Mouse (Mus musculus): Measurements from ENCODE around the gene Aak1.
"Not testable (repeated sequence)": the region's sequence is repeated elsewhere in the genome, so short reads cannot be mapped to it uniquely, and the experiment has no call there.

DNA sequence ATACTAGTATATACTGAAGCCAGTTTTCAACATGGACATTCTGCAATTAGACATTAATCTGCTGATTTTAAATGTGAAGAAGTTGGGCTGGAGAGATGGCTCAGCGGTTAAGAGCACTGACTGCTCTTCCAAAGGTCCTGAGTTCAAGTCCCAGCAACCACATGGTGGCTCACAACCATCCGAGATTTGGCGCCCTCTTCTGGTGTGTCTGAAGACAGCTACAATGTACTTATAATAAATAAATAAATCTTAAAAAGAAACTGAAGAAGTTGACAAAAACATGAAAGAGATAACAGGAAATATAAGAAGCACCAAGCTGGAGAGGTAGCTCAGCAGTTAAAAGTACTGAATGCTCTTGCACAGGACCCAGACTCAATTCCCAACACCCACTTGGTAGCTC lies 29.3 kb downstream of the Aak1 start:
- TF ChIP-seq EP300 (IDR thresholded peaks at IDR 0.05; ENCODE audit: low read length); RCOR1 (conservative IDR thresholded peaks at IDR 0.05; ENCODE audit: low read depth, low read length); CTCF (conservative IDR thresholded peaks at IDR 0.05 in 1 of 2, IDR thresholded peaks at IDR 0.05 in 1 of 2; ENCODE audit: low read depth in 2 of 2, low read length in 2 of 2); HCFC1 (IDR thresholded peaks at IDR 0.05; ENCODE audit: low read depth, low read length); MXI1 (IDR thresholded peaks at IDR 0.05; ENCODE audit: low read depth, low read length); POLR2A (IDR thresholded peaks at IDR 0.05; ENCODE audit: low read depth, low read length); POLR2AphosphoS2 (IDR thresholded peaks at IDR 0.05; ENCODE audit: low read depth, low read length); ZC3H11A (IDR thresholded peaks at IDR 0.05; ENCODE audit: low read depth, low read length); ELF1 (IDR thresholded peaks at IDR 0.05; ENCODE audit: low read depth, low read length); PAX5 (IDR thresholded peaks at IDR 0.05; ENCODE audit: low read length): not testable (repeated sequence)
